Mouse (Mus musculus) large intestine, adult 2 months (tissue): ENCODE measurements around the gene Snx29. TPM values are rescaled to one million over a fixed set of nuclear protein-coding genes. Genes with fewer than 3 reads are reported as not detected.
"Not testable (repeated sequence)": the region's sequence is repeated elsewhere in the genome, so short reads cannot be mapped to it uniquely, and the experiment has no call there.

Experiments
- DNase-seq: peaks from one replicate; pipeline ENCODE4 v3.0.0-alpha.2; 2012; ENCODE audit warnings: low read depth, low spot score
- WGBS: fragments of 180-500 bp; shearing (Covaris S2); methylation state at CpG from one replicate; pipeline ENCODE4 v1.1.7; 2018; 5-methylcytosine and 5-hydroxymethylcytosine counted together
- polyA plus RNA-seq: library from polyadenylated mRNA; depleted of rRNA; stranded (reverse); fragments of >200 nt; gene quantifications from 2 replicates; pipeline ENCODE4 v1.2.3, GENCODE M21; 2012; rRNA removed

The Snx29 gene
- 2.8 and 6.0 TPM in 2 replicates for polyA plus RNA-seq

GRCm38 (mm10) chr16:11322409-11323323 is at the start of gene Snx29:
TSS of gene Snx29 (plus strand) at chr16:11322908.
- peak; percentile 85 for DNase-seq
- WGBS, result 5% methylated on average over 59 of the region's 61 CpGs

GRCm38 (mm10) chr16:11276888-11277287 is 45.8 kb upstream of the Snx29 start:
- WGBS, result 58% methylated on average over 3 of the region's 3 CpGs
- DNase-seq, result no peak

GRCm38 (mm10) chr16:11278778-11279177 is 43.9 kb upstream of the Snx29 start:
- WGBS, result 61% methylated on average over 6 of the region's 6 CpGs
- no peak for DNase-seq

DNA sequence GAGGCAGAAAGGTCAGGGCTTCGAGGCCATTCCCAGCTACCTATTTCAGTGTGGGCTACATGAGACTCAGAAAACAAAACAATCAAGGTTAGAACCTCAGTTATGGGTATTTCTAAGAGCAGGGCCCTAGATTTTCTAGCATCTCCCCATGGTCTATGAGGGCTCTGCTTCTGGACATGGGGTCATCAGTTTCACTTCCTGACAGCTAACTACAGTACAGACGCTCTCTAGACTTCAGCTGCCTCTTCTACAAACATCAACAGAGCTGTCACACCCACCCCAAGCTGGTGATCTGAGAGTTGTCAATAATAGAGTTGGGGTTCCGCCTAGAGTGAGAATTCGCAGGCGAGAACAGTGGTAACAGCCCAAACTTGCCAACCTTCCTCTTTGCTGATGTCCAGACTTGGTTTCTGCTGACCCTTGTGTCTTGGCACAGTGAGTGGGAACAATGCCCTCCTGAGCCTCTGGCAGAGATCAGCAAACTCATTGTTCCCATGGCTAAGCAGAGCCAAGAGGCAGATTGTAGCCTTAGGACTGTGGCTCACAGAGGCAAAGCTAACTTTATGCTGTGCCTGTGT is 40.0 kb upstream of the Snx29 start:
- 64% methylated on average over 5 of the region's 5 CpGs for WGBS
- no peak for DNase-seq

DNA sequence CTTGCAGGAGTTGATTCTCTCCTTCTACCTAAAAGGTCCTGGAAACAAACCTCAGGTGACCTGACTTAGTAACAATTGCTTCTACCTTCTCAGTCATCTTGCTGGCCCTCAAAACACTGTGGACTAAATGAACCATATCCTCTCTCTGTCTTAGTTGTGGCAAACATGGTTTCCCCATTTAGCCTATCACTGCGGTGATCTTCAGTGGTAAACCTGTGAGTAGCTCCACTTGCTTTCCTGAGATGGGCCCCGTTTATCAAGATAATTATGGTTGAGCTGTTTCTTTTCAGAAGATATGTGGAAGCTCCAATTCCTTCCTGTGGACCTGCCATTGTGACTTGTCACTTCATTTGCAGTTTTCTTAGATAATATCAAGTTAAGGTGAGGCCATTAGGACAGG is 37.8 kb upstream of the Snx29 start:
- 83% methylated on average over 2 of the region's 2 CpGs for WGBS

GRCm38 (mm10) chr16:11285949-11286348 is 36.8 kb upstream of the Snx29 start:
- 58% methylated on average over 2 of the region's 2 CpGs for WGBS
- DNase-seq, result no peak

More for the DNA sequence above, 37.8 kb upstream of the Snx29 start:
- DNase-seq, result no peak

- 90% methylated on average over 8 of the region's 8 CpGs for WGBS
- DNase-seq, result not testable (repeated sequence)
Observed at GRCm38 (mm10) chr16:11288873-11289272, 33.8 kb upstream of the Snx29 start.

DNA sequence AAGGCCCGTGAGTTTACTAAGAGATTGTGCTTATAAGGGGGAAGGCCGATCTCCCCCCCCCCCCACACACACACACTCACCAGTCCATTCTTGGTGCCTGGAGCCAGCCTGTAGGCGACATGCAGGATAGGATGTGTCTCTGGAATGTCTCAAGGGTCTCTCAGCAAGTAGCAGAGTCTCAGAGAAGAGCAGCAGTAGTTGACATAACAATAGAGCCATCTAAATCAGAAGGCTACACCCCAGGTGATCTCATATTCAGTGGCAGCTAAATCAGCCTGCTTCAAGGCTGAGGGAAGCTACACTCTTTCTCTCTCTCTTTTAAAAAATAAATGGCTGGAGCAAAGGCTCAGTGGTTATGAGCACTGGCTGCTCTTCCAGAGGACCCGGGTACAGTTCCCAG is 27.1 kb upstream of the Snx29 start:
- 87% methylated on average over 4 of the region's 4 CpGs for WGBS
- not testable (repeated sequence) for DNase-seq

DNA sequence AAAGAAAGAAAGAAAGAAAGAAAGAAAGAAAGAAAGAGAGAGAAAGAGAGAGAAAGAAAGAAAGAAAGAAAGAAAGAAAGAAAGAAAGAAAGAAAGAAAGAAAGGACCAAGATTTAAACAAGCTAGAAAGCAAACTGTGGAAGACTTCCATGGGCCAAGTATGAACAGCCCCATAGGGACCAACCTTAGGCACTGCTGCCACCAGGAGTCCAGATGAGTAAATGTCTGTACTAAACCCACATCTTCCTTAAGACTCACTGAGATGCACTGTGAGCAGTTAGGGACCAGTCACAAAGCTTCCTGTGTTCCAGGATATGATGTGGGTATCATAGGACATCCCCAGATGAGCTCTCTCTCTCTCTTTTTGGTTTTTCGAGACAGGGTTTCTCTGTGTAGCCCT is 25.0 kb upstream of the Snx29 start:
- DNase-seq, result not testable (repeated sequence)
- WGBS, result 68% methylated on average over 1 of the region's 1 CpGs

- no peak for DNase-seq
Observed at GRCm38 (mm10) chr16:11303741-11304140, 19.0 kb upstream of the Snx29 start.

DNA sequence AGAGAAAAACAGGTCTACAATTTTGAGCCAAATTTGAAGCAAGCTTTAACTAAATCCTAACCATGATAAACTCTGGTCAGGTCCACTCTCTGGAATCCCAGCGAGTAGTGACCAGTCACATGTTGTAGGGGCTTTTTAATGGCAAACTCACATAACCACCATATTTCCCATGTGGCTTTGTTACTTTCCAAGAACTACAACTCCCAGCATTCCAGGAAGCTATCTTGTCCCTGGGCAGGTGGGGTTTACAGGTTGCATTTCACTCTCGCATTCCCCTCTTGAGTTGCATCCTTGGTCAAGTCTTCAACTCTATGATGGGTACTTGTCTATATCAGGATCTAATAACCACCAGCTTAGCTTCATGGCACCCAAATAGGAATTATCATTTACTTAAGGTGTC is 17.2 kb upstream of the Snx29 start:
- WGBS, result 91% methylated on average over 2 of the region's 2 CpGs
- no peak for DNase-seq

GRCm38 (mm10) chr16:11313512-11313911 is 9.2 kb upstream of the Snx29 start, which contains the start of gene Tnfrsf17:
TSS of gene Tnfrsf17 (plus strand) at chr16:11313812.
- DNase-seq, result no peak
- 73% methylated on average over 7 of the region's 7 CpGs for WGBS

GRCm38 (mm10) chr16:11315786-11316320 is 6.9 kb upstream of the Snx29 start:
- DNase-seq, result peak; percentile 13
- WGBS, result 25% methylated on average over 5 of the region's 5 CpGs

GRCm38 (mm10) chr16:11316748-11317147 is 6.0 kb upstream of the Snx29 start:
- WGBS, result 67% methylated on average over 5 of the region's 5 CpGs
- DNase-seq, result no peak

- DNase-seq, result no peak
- WGBS, result 70% methylated on average over 6 of the region's 6 CpGs
Observed at GRCm38 (mm10) chr16:11317324-11317723, 5.4 kb upstream of the Snx29 start.

- peak; percentile 16 for DNase-seq
Observed at GRCm38 (mm10) chr16:11323324-11324051, 780 bp downstream of the Snx29 start.

DNA sequence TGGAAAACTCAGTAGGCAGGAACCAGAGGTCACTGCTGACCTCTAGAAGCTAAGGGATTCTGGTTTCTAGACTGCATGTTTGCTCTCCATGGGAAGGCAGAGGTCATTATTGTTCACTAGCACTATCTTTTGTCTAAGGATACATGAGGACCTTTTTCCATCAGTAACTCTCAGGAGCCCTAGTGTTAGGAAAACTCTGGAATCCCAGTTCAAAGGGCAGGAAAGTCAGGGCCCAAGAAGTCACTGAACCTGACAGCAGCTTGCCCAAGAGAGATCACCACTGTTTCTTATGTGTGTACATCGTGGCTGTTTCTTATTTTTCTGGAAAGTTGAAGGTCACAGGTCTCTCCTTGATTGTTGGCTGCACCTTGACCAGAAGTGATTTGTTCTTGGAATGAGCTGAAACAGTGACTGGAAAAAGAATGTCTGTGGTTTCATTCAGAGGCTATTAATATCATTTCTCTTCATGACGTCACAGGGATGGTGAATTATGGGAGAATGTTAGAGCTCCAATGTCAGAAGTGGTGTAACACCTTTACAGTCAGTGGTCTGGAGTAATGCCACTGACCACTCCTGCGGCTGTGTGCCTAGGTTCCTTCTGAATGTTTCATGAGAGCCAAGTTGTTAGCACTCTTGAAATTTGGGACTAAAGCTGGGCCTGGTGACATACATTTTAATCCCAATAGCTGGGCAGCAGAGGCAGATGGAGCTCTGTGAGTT is 7.5 kb downstream of the Snx29 start:
- 80% methylated on average over 3 of the region's 3 CpGs for WGBS
- DNase-seq, result no peak

More at GRCm38 (mm10) chr16:11323324-11324051, 780 bp downstream of the Snx29 start:
- 1% methylated on average over 17 of the region's 17 CpGs for WGBS

DNA sequence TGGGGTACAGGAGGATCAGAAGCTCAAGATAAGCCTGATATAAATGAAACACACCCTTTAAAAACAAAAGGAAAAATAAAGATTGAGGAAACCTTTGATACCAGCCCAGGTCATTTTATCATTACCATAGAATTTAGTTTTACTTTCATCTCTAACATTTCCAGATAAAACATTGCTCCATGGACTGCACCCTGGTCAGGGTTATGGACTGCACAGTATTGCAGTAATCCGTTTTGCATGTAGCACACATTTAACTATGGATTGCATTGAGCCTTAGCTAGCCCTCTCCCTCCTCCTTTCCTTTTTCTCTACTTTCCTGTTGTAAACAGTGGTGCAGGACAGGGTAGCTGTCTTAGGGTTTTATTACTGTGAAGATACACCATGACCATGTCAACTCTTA is 8.3 kb downstream of the Snx29 start:
- 40% methylated on average over 1 of the region's 1 CpGs for WGBS
- no peak for DNase-seq

GRCm38 (mm10) chr16:11343292-11343815 is 20.6 kb downstream of the Snx29 start:
- DNase-seq, result no peak

More at GRCm38 (mm10) chr16:11343292-11343815, 20.6 kb downstream of the Snx29 start:
- 74% methylated on average over 4 of the region's 4 CpGs for WGBS
